Mouse (Mus musculus) monocyte, adult 2 months (primary cell): ENCODE measurements around the gene Wdfy4.

Experiments used
- DNase-seq, 2 experiments: peaks; one replicate each; pipeline ENCODE4 v3.0.0; 2022; ENCODE audit warnings: low spot score in 2 of 2, low read depth in 1 of 2

The Wdfy4 gene

DNA sequence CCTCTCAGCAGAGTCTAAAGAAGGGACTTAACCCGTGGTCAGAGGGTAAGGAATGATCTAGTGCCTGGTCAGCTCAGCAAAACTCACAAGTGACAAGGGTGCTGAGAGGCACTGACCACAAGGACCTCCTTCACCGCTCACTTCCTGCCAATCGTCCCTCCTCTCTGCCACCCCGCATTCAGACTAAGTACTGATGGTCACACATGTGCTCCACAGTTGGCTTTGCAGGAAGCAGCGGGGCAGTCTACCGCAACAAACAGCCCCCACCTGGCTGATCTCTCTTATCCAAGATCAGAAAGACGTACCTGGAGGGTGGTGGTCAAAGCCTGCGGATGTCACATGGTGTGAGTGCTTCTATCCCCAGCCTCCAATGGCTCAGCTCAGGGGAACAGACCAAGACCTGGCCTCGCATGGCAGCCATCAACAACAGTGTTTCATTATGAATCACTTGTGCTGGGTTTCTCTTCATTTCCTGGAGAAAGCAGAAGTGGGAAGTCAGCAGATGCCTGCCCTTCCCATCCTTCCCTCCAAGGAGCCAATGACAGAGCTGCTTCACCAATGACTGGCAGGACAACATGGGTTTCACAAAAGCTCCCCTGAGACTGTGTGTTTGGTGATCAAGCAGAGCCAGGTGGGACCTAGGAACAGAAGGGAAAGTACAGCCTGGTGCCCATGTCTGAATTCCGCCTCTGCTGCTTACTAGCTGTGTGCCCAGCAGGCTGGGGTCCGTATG, at the start of gene Wdfy4:
TSS of gene Wdfy4 (minus strand) at position 441 of the 733 bp plus-strand sequence.
- peak; percentile 80 to 82 for DNase-seq

DNA sequence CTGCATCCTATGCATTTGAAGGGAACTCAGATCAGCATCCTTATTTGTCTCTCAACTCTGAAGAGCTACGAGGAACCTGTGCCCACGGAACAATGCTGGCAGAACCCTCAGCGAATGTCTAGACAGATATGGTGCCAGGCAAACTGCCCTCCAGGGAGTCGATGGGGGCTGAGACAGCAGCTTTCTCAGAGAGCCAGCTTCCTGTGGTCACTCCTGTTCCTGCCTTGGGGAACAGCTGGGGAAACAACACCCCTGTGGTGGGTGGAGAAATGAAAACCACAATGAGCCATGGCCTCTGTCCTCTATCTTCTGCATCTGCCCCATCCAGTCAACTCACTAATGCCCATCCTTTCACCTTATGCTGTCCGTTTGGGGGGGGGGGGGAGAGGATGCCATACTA, 46.7 kb upstream of the Wdfy4 start:
- no peak for DNase-seq

DNA sequence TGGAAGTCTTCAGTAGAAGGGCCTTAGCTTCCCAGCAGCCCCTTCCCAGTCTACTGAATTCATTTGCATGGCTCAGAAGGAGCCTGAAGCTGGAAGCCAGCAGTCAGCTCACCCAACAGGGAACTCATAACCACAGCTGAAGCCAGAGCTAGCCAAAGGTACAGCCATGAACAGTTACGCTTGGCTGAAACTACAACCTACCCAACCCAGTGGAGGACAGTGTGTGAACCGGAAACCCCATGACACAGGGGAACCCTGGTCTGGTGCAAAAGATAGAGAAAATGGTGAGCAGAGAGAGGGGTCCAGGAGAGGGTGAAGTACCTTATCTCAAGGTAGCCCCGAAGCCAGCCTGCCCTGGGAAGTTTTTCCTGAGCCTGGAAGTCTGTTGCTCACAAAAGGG, 46.0 kb upstream of the Wdfy4 start:
- no peak for DNase-seq

DNA sequence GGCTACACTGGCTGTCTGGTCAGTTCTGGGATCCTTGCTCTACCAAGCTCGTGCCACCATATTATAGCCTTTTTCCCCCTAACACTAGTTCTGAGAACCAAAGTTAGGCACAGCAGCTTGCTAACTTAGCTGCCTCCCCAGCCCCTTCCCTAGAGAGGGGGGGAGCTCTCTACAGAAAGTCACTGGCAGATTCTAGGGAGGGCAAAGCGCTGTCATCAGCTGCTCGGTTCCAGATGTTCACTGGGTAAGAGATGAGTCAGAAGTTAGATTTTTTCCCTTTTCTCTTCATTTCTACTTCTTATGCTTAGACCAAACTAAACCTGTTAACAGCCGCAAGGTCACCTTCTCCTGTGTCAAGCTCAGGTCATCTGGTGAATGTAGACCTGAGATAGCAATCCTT, 45.4 kb upstream of the Wdfy4 start:
- DNase-seq, result no peak

DNA sequence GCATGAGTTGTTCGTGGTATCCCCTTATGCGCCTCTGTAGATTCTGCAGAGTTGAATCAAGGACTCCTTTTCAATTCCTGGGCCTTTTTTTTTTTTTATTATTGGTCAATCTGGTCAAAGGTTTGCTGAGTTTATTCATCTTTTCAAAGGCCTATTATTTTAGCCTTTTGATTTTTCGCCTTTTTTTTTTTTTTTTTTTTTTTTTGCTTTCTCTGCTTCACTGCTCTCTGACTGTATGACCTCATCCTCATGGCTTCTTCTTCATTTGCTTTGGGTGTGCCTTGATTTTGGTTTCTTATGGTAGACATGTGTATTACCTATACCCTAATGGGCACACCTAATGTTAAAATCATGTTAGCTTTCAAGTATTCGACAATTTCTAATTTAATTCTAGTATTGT, 39.9 kb upstream of the Wdfy4 start:
- DNase-seq, result no peak

DNA sequence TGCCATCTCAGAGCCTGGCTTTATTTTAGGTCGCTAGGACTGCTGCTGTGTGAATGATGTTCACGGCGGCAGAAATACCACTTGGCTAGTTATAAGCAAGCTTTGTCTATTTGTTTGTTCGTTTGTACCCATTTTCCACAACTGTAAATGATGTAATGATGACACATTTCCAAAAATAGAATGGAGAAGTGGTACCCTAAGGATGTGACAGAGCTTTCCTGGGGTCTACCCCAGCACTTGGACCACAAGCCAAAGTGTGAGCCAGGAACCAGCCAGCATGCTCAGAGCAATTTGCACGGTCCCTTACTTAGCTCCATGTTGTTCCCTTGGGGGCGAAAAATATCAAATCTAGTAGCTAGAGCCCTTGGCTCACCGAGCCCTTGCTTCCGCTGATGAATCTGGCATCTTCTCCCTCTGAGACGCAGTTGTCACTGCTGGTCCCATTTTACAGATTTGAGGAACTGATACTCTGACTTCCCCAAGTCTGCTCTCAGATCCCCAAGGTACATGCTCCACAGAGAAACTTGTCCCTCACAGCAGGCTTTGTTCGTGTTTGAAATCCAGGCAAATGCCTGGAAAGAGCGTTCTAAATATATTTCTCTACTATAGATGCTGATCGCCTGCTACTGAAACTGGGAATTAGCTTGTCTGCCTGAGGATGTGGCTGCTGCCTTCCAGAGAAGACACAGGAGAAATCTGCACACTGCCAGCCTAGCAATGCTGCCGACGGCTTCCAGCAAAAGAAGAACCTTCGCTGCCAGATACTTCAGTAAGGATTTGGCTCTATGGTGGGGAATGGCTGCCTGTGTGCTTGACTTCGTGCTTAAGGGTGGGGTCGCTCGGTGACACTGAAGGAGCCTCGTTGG, 31.3 kb upstream of the Wdfy4 start:
- DNase-seq, result no peak

DNA sequence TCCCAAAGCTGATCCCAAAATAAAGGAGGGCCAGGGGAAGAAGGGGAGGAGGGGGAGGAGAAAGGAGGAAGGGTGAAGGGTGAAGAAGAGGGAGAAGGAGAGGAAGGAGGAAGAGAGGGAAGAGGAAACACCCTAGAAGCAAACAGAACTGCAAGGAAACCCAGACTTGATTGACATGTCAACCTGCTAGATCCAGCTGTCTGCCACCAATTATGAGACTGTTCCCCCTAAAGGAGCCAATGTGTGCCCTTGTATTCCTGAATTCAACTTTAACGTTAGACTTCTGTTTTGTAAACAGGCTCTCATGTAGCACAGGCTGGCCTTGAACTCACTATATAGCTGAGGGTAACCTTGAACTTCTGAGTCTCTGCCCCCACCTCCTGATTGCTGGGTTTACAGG, 29.9 kb upstream of the Wdfy4 start:
- DNase-seq, result no peak

DNA sequence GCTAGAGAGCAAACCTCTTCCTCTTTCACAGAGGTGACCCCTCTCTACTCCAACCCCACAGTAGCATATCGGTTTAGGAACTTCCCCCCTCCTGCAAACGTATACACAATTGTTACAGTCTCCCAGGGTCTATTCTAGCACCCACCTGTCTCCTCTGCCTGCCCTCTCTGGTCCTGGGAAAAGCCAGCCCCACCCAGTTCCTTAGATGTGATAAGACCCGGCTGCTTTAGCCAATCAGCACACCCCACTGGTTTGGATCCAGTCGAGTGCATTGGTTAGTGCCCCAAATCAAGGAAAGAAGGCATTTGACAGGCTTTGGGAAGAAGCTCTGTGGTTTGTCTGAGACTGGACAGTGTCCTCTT, 29.4 kb upstream of the Wdfy4 start:
- DNase-seq, result no peak

DNA sequence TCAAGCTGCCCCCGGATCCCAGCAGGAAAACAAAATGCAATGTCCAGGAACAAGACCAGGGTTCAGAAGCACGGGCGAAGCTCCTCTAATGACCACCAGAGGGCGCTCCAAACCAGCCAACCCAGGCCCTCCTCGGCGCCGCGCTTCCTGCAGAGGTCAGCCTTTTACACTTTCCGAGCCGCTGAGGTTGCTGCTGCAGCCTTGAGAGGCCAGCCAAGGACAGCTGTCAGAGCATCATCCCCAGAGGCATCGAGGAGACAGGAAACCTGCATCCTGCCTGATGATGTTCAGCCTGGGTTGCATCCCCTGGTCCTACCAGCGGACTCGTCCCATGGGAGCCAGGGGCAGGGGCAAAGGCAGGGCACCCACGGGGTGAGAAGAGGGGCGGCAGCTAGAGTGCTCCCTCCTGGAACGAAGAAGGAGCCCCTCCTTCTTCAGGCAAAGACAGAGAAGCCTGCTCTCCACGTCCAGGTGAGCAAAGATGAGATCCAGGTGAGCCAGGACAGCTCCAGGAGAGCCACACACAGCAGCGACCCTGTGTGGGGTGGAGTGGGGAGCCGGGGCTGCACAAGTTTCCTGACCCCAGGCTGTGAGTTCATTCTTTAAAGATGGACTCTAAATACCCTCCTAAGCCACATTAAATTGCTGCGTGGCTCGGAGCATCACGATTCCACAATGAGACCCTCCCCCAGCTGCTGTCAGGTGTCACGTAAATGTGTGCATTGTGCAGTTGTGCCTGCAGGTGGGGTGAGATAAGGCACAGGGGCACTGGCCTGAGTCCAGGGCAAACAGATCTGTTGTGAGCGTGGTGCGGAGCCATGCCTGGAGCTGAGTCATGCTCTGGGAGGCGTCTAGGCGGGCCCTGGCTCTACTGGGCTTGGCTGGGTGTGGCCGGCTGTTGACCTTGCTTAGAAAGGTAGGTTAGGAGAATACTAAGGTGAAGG, 28.8 kb upstream of the Wdfy4 start, which contains the start of gene Arhgap22:
TSS of gene Arhgap22 (plus strand) at position 204 of the 944 bp plus-strand sequence.
- peak; percentile 57 to 68 for DNase-seq

DNA sequence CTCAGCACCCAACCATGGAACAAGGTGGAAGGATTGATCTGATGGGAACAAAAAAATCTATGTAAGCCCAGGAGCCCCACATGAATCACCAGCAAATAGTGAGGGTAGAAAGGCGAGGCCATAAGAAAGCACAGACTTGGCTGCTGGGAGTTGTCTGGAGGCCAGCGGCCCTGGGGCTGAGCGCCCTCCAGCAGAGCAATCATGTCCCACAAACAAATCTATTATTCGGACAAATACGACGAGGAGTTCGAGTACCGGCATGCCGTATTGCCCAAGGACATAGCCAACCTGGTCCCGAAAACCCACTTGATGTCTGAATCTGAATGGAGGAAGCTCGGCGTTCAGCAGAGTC, 27.6 kb upstream of the Wdfy4 start:
- no peak for DNase-seq

DNA sequence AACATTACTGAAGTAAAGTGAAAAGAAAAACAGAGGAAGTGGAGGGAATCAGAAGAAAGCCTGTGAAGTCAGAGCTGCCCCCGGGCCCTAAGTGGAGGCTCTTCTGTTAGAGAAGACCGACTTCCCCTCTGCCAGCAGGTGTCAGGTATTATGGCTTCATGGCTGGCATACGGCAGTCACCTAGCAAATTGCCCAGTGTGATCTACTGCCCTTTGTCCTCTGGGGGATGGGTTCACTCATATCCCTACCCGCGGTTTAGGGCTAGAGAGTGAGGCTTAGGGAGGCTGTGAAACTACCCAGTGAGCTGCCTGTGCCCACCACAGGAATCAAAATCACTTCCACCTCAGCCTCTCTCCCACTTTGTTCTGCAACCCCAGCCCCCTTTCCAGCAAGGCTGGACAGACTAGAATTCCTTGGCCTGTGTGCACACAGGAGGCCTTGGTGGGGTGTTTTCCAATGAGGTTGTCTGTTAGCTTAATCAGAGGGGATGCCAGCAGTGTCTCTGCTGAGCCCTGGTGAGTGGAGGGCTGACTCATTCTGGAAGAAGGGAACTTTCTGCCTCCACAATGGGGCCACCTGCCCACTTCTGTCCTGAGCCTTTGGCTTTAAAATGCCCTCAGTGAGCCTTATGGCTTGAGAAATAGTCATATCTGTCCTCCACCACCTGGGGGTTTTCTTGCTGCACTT, 27.1 kb upstream of the Wdfy4 start:
- DNase-seq, result no peak

DNA sequence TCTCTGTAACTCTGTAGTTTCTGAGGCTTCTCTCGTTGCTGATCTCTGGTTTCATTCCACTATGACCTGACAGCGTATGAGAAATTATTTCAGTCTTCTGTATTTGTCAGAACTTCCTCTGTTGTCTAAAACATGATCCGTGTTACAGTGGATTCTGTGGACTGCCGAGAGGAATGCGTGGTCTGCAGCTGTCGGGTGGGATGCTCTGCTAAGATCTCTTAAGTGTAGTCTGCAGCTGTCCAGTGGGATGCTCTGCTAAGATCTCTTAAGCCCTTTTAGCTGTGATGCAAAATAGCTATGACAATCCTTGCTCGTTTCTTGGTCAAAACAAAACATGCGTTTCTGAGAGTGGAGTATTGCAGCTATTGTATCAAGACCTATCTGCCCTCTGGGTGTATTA, 25.5 kb upstream of the Wdfy4 start:
- no peak for DNase-seq

DNA sequence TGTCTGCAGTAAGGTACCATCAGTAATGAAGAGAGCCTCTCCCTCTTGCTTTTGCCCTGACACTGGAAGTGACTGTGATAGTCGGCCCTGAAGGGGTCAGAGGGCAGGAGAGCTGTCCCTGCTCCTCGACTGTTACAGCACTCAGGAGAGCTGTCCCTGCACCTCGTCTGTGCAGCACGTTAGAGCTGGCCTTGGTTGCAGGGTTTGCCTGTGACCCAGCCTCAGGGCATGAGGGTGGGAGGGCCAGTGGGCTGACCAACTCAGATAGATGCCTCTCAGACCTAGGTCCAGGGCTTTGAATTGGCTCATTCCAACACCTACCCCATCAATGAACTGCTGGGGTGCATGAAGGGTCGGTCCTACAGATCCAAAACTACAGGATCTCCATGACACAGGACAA, 23.0 kb upstream of the Wdfy4 start:
- DNase-seq, result no peak

DNA sequence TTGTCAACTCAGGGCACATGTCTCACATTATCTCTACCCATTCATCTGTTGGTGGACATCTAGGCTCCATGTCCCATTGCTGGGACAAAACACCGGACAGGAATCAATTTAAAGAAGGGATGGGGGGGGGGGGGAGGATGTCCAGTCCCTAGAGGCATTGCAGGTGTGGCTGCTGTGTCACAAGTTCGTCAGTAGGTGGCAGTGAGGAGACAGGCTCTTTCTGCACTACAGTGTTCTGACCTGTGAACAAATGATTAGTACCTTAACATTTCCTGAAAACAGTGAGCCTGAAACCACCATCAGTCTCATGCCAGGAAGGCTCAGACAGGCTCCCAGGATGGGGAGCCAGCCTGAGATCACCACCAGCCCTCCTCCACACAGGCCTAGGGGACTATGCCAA, 21.7 kb upstream of the Wdfy4 start:
- DNase-seq, result no peak

DNA sequence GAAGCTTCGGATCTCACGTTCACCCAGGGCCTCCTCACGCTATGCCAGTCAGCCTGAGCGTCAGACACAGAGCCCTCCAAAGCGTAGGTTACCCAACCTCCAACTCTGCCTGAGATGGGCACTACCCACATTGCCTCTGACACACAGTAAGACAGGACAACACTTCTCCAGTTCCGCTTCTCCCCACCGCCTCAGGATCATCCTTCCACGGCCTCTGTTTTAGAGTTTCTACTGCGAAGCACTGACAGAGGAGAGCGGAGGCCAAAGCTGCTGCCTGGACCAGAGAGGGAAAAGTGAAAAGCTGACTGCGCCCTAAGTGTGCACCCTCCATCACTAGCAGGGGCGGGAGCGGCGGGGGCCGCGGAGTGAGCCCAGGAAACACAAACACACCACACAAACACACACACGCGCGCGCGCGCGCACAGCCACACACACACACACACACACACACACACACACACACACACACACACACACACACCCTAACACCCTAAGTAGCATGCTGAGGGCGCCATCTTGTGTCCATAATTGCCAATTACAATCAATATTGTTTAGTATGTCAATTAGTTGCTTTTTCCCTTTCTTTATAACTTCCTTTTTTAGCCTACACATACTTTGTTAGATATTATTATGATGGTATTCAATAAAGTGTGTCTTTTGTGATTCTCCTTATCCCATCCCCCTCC, 20.1 kb upstream of the Wdfy4 start:
- DNase-seq, result no peak

DNA sequence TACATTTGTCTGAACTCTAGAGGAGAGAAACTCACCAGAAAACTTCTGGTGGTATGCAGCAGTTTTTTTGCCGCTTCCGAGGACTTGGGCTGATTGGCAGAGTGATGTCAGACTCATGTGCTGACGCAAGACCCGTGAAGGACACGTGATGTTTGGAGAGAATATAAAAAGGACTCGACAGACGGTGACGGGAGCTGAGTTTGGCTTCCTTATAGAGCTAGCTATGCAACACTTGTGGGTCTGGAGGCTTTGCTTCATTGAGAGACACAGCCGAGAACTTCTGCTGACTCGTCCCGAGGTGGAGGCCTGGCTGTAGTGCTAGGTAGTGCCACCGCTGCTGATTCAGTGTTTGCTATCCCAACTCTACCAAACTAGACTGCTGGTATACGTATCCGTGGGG, 18.5 kb upstream of the Wdfy4 start:
- no peak for DNase-seq

DNA sequence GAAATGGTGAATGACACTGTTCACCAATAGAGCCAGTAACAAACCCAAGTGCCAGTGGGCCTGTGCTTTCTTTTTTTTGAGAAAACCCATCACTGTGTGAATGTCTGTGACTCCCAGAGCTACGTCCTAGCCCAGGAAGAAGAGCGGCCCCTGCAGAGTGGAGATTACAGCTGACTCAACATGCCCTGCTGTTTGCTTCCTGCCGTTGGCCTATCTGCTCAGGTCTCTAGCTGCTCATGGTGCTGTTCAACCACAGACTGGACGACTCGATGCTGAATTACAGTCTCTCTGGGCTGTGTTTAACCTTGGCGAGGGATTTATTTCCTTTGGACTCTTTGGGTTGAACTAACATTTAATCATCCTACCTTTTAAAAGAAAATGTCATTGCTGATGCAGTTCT, 17.6 kb upstream of the Wdfy4 start:
- DNase-seq, result no peak

DNA sequence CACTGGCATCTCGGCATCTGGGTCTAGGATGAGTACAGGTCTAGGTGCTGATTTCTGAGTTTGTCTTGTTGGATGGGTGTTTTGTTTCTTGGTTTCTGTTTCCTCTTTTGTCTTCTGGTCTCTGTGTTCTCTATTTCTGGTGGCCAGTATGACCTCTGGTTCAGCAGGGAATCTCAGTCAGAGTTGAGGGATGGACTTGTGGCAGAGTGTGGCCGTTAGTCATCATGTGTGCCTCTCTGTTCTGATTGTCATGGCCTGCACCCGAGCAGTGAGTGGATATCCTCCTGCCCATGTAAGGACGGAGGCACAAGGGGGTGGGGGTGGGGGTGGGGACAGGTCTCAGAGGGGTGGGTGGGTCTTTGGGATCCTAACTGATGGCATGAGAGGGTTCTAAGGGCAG, 16.9 kb upstream of the Wdfy4 start:
- DNase-seq, result no peak

DNA sequence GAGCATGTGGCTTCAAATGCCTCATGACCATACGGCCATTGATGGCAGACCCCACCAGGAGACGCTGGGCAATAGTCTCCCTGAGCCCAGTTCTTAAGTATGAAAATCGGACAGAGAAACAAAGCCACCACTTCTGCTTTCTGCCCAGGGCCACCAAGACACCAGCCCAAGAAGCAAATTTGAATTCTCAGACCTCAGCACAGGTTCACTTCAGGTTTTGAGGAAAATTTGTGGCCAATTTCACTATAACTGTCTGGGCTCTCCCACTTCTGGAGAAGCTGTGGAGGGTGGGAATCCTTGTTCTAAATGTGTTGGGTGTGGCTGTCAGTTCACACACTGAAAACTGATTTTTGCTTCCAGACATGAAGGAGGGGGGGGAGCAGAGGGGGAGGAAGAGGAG, 8.9 kb upstream of the Wdfy4 start:
- DNase-seq, result peak in 1 of 2 experiments; percentile 34

DNA sequence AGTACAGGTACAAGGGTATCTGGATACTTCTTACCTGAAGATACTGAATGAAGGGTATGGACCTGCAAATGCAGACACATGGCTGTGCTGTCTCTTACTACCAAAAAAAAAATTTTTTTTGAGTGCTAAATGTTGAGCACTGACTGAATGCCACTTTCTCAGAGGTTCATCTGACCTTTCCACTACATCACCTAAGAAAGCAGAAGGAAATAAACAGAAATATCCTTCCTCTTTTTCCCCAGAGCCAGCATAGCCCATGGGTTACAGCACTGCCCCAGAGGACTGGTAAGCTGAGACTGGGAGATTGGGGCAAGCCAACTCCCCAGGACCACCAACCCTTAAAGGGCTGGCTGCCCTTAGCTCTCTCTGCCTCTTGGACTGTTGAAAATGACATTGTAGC, 8.5 kb upstream of the Wdfy4 start:
- DNase-seq, result no peak
